Mouse (Mus musculus) kidney, adult 8-10 months (tissue): Measurements from ENCODE around the gene Fxr2.

Experiments
- DNase-seq, 2 experiments: peaks; one replicate each; pipeline ENCODE4 v3.0.0; 2022

Gene Fxr2

DNA sequence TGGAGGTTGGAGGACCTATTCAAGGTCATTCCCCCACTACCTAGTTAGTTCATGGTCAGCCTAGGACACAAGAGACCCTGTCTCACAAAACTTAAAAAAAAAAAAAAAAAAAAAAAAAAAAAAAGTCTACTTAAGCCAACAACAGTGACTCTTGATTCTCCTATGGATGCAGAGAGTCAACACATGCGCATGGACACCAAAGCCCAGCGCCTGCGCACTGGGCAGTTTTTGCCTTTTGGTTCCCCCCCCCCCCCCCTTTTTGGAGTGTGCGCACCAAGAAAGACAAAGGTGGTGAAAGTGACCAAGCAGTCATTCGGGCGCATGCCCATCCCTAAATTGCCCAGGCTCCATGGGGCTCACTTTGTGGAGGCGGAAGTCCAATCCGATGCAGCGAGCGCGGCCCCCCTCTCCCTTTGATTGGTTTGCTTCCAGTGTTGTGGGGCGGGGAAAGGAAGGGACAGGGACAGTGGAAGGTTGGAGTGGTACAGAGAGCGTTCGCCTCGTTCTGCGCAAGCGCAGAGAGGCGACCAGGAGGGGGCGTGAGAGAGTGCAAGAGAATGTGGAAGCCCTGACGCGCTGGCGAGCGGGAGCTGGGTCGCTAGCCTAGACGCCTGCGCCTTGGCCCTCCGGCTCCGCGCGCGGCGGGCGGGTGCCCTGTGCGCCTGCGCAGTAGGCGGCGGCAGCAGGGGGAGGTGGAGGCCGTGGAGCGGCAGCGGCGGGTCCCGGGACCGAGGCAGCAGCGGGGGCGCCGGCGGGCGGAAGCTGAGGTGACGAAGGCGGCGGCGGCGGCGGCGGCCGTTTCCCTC is at the start of gene Fxr2:
Gene Fxr2, plus strand, starts transcription at position 707 of the 806 bp plus-strand sequence.
- peak; percentile 100 for DNase-seq

DNA sequence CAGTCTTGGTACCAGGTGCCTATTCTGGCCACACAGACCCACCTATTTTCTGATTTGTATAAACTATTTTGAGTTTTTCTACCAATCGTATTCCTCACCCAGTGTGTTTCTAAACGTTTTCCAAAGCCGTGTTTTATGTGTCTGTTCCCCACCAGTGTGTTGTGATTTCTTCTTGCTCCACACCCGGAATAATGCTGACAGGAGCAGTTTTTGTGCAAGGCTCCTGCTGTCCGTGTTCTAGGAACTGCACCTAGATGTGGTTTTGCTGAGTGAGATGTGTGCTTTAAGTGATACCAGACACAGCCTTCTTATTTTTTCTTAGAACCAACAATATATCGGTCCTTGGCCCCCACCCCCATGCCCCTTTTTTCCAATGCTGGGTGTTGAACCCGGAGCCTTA is 48.8 kb upstream of the Fxr2 start:
- no peak for DNase-seq

- no peak for DNase-seq
Observed at GRCm38 (mm10) chr11:69584937-69585336, 47.9 kb upstream of the Fxr2 start.

DNA sequence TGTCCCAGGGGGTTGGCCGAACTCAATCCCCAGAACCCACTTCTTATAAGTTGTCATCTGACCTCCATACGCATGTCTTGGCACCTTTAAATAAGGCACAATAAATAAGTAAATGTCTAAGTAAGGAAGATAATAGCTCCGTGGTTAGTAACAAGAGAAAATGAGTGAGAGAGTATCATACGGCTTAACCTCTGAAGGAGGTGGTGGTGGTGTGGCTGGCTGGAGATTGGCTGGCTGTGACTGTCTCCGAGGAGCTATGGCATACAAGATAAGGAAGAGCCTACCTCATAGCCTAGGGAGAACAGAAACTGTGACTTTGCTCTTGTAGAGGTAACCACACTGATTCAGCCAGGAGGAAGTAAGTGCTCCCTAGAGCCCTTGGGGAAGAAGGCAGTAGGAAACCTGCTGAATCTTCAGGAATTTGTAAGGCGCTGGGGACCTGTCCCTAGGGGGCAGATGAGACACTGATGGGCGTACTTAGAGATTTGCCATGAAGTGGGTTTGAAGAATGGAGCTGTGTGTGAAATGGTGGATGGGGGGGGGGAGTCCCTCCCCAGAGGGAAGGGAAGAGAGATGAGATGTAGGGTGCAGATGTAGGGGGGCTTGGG is 47.0 kb upstream of the Fxr2 start:
- DNase-seq = no peak

DNA sequence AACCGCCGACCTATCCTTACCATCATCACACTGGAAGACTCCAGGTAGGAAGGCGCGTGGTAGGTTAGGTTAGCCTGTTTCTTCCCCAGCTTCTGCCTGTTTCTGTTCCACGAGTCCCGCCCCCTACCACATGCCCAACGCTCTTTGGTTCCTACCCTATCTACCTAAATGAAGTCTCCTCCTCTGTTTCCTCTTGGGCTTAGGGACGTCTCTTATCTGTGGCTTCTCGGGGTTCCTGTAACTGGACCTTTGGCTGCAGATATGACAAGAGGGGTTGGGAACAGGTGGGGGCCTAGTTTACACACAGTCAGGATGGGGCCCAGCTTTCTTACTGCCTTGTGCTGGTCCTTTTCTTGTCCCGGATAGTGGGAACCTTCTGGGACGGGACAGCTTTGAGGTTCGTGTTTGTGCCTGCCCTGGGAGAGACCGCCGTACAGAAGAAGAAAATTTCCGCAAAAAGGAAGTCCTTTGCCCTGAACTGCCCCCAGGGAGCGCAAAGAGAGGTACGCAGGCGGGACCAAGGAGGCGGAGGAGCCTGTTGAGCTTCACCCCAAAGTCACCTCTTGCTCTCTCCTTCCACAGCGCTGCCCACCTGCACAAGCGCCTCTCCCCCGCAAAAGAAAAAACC is 43.5 kb upstream of the Fxr2 start:
- no peak for DNase-seq

DNA sequence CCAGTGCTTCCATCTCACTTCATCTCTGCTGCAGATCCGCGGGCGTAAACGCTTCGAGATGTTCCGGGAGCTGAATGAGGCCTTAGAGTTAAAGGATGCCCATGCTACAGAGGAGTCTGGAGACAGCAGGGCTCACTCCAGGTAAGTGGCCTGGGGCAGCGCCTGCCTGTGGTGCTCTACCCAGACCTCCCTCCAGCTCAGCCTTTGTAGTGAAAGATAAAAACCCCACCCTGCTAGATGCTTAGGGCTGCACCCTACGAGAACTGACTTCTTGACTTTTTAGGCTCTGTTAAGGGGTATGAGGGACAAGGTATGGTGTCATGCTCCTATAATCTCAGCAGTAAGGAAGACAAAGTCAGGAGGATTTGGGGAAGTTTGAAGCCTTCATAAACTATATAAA is 42.2 kb upstream of the Fxr2 start:
- DNase-seq = no peak

GRCm38 (mm10) chr11:69591424-69591823 is 41.4 kb upstream of the Fxr2 start:
- no peak for DNase-seq

DNA sequence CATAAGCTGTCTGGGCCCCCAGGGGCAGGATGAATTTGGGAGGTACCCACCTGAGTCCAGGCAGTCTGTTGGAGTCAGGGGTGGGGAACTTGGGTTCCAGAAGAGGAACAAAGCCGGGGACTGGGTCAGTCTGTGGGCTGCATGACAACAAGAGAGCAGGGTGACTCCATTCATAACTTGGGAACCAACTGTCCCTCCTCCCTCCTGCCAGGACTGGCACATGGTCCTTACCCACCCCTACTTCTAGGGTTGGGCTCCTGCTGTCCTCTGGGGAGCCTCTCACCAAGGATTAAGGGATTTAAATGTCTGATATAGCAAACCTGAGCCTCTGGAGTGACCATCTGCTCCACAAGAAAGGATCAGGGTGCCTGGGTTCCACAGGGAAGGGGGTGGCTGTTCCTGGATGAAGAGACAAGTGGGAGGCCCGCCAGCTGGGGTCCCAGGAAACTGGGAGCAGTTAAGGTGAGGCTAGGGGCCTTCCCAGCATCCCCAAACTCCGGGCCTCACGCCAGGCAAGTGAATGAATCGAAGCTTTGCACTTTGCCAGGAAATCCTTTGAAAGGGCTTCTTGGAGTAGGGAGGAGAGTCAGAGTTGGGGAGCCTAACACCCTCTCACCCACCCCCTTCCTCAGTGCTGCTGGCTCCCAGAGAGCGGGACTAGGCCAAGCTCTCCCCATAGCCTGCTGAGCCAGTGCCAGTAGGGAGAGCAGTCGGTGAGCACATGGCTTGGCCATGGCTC is 40.7 kb upstream of the Fxr2 start:
- no peak for DNase-seq

DNA sequence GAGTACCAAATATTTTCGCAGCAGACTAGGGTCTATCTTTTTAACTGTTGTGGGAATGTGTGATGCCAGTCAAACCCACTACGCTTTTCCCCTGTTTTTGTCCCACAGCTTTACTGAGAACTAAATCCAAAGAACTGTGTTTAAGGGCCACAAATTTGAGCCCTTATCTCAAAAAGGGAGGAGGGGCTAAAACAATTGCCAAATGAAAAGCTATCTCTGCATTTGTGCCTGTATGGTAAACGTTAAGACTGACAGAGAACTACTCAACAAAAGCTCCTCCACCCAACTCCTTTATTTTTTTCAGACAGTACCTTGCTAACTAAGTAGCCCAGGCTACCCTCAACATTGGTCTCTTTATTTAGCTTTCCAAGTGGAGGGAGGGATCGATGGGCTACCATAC is 40.0 kb upstream of the Fxr2 start:
- DNase-seq = no peak

GRCm38 (mm10) chr11:69594853-69595252 is 37.9 kb upstream of the Fxr2 start:
- DNase-seq = no peak

DNA sequence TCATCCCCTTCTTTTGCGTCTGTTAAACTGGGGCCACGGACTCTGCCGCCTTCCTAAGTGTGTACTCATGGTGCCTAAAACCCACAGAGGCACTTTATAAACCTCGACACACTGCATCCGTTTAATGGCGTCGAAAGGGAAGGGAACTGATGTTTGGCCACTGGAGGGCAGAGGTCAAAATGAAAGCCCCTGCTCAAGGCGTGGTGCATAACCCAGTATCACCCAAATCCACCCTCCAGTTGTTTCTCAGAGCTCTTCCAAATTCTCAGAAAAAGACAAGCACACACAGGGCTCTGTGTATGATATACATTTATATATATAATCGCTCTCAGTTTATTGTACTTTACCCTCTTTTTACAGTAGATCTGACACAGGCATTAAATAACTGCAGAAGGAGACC is 33.4 kb upstream of the Fxr2 start:
- DNase-seq = no peak

DNA sequence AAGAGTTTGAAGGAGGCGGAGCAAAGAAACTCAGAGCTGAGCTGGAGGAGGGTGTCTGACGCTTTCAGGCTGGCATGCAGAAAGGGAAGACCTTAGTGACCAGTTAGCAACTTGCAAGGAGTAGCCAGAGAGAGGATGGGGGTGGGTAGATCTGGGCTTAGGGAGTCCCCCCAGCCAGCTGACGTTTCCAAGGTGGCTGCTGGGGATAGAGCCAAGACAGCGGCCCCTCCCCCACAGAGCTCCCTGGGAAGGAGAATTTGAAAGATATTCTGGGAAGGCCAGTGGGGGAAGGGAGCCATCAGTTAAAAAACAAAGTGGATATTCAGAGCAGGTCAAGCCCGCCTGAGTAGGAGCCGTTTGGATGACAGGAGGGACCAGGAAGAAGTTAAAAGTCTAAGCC is 32.7 kb upstream of the Fxr2 start:
- DNase-seq = no peak

- no peak for DNase-seq
Observed at GRCm38 (mm10) chr11:69601768-69602167, 31.0 kb upstream of the Fxr2 start.

- no peak for DNase-seq
Observed at GRCm38 (mm10) chr11:69603516-69603915, 29.3 kb upstream of the Fxr2 start.

DNA sequence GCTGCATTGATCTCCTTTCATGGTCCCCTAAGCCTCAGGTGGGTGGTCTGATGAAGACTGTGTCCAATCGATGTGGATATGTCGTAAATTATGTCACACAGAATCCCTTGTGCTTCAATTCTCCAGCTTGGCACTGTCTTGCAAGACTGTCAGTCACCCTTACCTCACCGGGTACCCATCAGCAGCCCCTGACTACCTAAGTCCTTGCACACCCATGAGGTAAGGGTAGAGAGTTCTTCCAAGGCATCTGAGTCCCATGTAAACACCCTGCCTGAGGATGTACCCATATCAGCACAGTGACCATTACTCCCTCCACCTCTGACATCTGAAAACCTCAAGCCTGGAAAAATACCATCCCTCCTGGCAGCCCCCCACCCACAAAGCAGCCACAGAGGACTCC is 28.4 kb upstream of the Fxr2 start:
- DNase-seq = no peak

DNA sequence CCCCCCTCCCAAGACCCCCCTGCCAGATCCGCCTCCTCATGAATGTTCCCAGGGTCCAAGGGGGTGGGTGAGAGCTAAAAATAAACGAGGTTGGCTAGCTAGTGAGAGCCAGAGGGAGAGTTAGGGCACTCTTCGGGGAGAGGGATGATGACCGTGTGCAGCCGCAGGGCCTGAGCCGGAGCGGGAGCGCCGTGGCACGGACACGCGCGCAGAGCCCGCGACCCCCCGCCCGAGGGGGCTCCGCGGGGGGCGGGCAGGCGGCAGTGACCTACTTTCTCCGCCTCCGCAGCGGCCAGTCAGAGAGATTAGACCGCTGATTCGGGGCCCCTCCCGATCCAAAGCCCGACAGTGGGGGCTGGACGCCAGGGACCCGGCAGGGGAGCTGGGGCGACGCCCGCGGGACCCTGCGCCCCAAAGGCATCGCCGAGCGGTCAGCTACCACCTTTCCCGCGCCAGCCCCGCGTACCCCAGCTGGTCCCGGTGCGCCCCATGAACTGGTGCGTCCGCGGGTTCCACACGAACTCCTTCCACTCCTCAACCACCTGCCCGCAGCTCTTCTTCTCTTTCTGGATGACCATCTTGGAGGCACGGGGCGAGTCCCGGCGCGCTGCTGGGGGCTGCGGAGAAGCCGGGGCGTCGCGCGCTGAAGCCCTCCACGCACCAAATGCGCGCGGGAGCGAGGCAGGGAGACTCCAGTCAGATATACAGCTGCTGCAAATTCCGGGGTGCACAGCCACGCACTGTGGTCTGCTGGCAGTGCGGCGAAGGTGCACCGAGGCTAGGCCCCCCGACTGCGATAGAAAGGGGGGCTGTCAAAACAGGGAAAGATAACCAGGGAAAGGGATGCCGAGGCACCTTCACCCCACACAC is 27.8 kb upstream of the Fxr2 start:
- DNase-seq = no peak

DNA sequence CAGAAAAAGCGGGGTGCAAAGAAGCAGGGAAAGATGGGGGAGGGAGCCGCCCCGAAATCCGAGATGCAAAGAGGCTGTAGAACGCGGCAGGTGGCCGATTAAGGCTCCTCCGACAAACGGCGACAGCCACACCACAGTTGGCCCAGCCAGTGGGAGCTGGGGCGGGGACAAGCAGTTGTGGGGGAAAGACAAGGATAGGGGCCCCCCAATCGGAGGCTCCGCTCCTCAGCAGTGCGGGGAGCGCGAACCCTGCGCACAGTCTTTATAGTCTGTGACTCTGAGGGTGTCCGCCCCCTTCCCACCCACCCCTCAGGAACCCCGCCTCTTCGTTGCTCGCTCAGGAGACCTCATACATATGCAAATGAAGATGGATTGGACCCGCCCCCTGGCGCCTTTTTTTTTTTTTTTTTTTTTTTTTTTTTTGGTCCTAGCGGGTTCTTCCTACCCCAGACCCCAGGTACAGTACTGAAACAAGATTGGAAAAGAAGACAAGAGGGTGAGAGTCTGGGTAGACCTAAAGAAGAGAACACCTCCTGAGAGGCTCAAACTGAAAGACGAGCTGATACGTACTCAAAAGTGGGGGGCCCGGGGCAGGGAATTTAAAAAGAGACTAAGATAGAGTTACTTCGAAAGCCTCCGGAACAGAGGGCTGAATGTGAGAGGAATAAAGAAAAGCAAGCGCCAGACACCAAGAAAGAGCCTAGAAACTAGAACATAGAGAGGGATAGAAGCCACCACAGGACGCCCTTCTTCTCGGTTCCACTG is 26.9 kb upstream of the Fxr2 start, which contains the start of gene Atp1b2:
Gene Atp1b2, minus strand, starts transcription at position 217 of the 765 bp plus-strand sequence.
- DNase-seq = peak; percentile 46 to 47

DNA sequence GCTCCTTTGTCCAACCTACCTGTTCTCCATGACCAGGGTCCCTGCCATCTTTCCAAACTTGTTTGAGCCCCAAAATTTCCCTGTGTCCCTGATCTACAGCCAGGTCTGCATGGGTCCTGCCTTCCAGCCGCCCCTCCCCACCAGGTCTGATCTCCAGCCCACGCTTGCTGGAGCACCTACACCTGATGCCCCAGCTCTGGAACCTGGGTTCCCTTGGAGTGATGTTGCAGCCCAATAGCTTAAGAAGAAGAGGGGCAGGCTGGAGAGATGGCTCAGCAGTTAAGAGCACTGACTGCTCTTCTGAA is 26.3 kb upstream of the Fxr2 start:
- no peak for DNase-seq

DNA sequence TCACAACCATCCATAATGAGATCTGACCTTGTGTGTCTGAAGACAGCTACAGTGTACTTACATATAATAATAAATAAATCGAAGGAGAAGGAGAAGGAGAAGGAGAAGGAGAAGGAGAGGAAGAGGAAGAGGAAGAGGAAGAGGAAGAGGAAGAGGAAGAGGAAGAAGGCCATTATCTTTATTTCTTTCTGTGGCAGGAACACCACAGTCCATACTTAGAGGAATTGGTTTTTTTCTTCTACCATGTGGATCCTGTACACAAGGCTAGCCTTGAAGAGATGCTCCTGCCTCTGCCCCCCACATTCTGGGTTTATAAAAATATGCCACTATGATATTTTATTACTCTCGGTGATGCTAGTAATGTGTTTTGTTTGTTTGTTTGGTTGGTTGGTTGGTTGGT is 26.0 kb upstream of the Fxr2 start:
- no peak for DNase-seq

- no peak for DNase-seq
Observed at GRCm38 (mm10) chr11:69608525-69608924, 24.3 kb upstream of the Fxr2 start.

GRCm38 (mm10) chr11:69609416-69609815 is 23.4 kb upstream of the Fxr2 start:
- DNase-seq = no peak

GRCm38 (mm10) chr11:69610899-69611298 is 21.9 kb upstream of the Fxr2 start:
- DNase-seq = no peak
